Mouse (Mus musculus): ENCODE data around the gene Smad1. TPM values are rescaled to one million over a fixed set of nuclear protein-coding genes. Genes with fewer than 3 reads are reported as not detected.
"Not testable (repeated sequence)": the region's sequence is repeated elsewhere in the genome, so short reads cannot be mapped to it uniquely, and the experiment has no call there.

Smad1 gene
- 19.0 and 20.2 TPM in 2 replicates for polyA plus RNA-seq (2015; fragmentation: Nextera tagmentation; extraction: Ambion mirVana)

GRCm38 (mm10) chr8:79398994-79399650, at the start of gene Smad1:
Gene Smad1, minus strand, starts transcription at chr8:79399518.
- WGBS: under 1% methylated on average over 78 of the region's 80 CpGs
- peak; percentile 71; the same call in 1 of the 2 replicates for ATAC-seq (ENCODE audit: extremely low read depth, insufficient number of reproducible peaks, low FRiP score, low TSS enrichment)
- Histone ChIP-seq H3K9ac (peak within 1 kb of the TSS; percentile 99), H3K27me3 (replicated peaks) (no peaks in the 10 kb centered on the region), H3K36me3 (no peaks in the 10 kb centered on the region), H3K9me3 (no peaks in the 10 kb centered on the region), H3K4me2 (peak within 1 kb of the TSS; percentile 74), H3K4me1 (peaks cover 33% of the 10 kb centered on the region), H3K4me3 (peak within 1 kb of the TSS; percentile 88), H3K27ac (replicated peaks) (peak within 1 kb of the TSS; percentile 96)

- no peak for ATAC-seq (ENCODE audit: extremely low read depth, insufficient number of reproducible peaks, low FRiP score, low TSS enrichment)
- no peaks in the 10 kb centered on the region for H3K9me3 ChIP-seq
- H3K4me1 ChIP-seq: no peaks in the 10 kb centered on the region
- no peaks in the 10 kb centered on the region for H3K36me3 ChIP-seq
- no peak overlapping the region for H3K9ac ChIP-seq
- H3K4me2 ChIP-seq: no peak overlapping the region
- no peaks in the 10 kb centered on the region for H3K27me3 ChIP-seq (replicated peaks)
- whole genome bisulfite sequencing: 75% methylated on average over 10 of the region's 10 CpGs
- no peak overlapping the region for H3K4me3 ChIP-seq
- no peak overlapping the region for H3K27ac ChIP-seq (replicated peaks)
Observed at GRCm38 (mm10) chr8:79447260-79447853, 48.0 kb upstream of the Smad1 start.

GRCm38 (mm10) chr8:79443460-79444098, 44.3 kb upstream of the Smad1 start:
- H3K4me3 ChIP-seq: no peak overlapping the region
- H3K9ac ChIP-seq: no peak overlapping the region
- H3K27me3 ChIP-seq (replicated peaks): no peaks in the 10 kb centered on the region
- H3K36me3 ChIP-seq: no peaks in the 10 kb centered on the region
- H3K9me3 ChIP-seq: peaks cover 4% of the 10 kb centered on the region; the same call in 1 of the 2 replicates
- no peak overlapping the region for H3K4me2 ChIP-seq
- no peak overlapping the region for H3K27ac ChIP-seq (replicated peaks)
- no peaks in the 10 kb centered on the region for H3K4me1 ChIP-seq
- WGBS: 74% methylated on average over 14 of the region's 14 CpGs
- no peak for ATAC-seq (ENCODE audit: extremely low read depth, insufficient number of reproducible peaks, low FRiP score, low TSS enrichment)

GRCm38 (mm10) chr8:79433953-79434500, 34.7 kb upstream of the Smad1 start:
- H3K4me3 ChIP-seq: no peak overlapping the region
- WGBS: 66% methylated on average over 4 of the region's 4 CpGs
- H3K27ac ChIP-seq (replicated peaks): no peak overlapping the region
- H3K4me2 ChIP-seq: no peak overlapping the region
- H3K9me3 ChIP-seq: no peaks in the 10 kb centered on the region
- H3K9ac ChIP-seq: no peak overlapping the region
- no peaks in the 10 kb centered on the region for H3K4me1 ChIP-seq
- H3K36me3 ChIP-seq: no peaks in the 10 kb centered on the region
- ATAC-seq (ENCODE audit: extremely low read depth, insufficient number of reproducible peaks, low FRiP score, low TSS enrichment): no peak
- H3K27me3 ChIP-seq (replicated peaks): no peaks in the 10 kb centered on the region

- H3K9me3 ChIP-seq: no peaks in the 10 kb centered on the region
- ATAC-seq (ENCODE audit: extremely low read depth, insufficient number of reproducible peaks, low FRiP score, low TSS enrichment): no peak
- H3K4me2 ChIP-seq: no peak overlapping the region
- H3K4me3 ChIP-seq: no peak overlapping the region
- WGBS: 56% methylated on average over 5 of the region's 5 CpGs
- H3K9ac ChIP-seq: no peak overlapping the region
- no peak overlapping the region for H3K27ac ChIP-seq (replicated peaks)
- 0 out of 2 replicates have a peak, but pooled peaks cover 5% of the 10 kb centered on the region for H3K4me1 ChIP-seq
- no peaks in the 10 kb centered on the region for H3K36me3 ChIP-seq
- H3K27me3 ChIP-seq (replicated peaks): no peaks in the 10 kb centered on the region
Observed at GRCm38 (mm10) chr8:79414907-79415306, 15.6 kb upstream of the Smad1 start.

GRCm38 (mm10) chr8:79410501-79410900, 11.2 kb upstream of the Smad1 start:
- Histone ChIP-seq H3K36me3 (no peaks in the 10 kb centered on the region), H3K27me3 (replicated peaks) (no peaks in the 10 kb centered on the region), H3K9me3 (0 out of 2 replicates have a peak, but pooled peaks cover 7% of the 10 kb centered on the region), H3K27ac (replicated peaks) (no peak overlapping the region), H3K9ac (no peak overlapping the region), H3K4me2 (no peak overlapping the region), H3K4me3 (no peak overlapping the region), H3K4me1 (0 out of 2 replicates have a peak, but pooled peaks cover 5% of the 10 kb centered on the region)
- ATAC-seq (ENCODE audit: extremely low read depth, insufficient number of reproducible peaks, low FRiP score, low TSS enrichment): no peak
- WGBS: 61% methylated on average over 1 of the region's 1 CpGs

GRCm38 (mm10) chr8:79407356-79407755, 8.0 kb upstream of the Smad1 start:
- H3K9ac ChIP-seq; H3K36me3 ChIP-seq; H3K9me3 ChIP-seq; H3K4me2 ChIP-seq; H3K27me3 ChIP-seq (replicated peaks); H3K27ac ChIP-seq (replicated peaks); ATAC-seq (ENCODE audit: extremely low read depth, insufficient number of reproducible peaks, low FRiP score, low TSS enrichment); H3K4me1 ChIP-seq; H3K4me3 ChIP-seq: not testable (repeated sequence)
- WGBS: 50% methylated on average over 1 of the region's 1 CpGs

- H3K9ac ChIP-seq: no peak overlapping the region
Observed at GRCm38 (mm10) chr8:79404895-79405557, 5.7 kb upstream of the Smad1 start.

GRCm38 (mm10) chr8:79400671-79401070, 1.4 kb upstream of the Smad1 start:
- 57% methylated on average over 2 of the region's 2 CpGs for WGBS
- no peaks in the 10 kb centered on the region for H3K36me3 ChIP-seq
- H3K27ac ChIP-seq (replicated peaks): no peak overlapping the region
- peaks cover 22% of the 10 kb centered on the region for H3K4me1 ChIP-seq
- ATAC-seq (ENCODE audit: extremely low read depth, insufficient number of reproducible peaks, low FRiP score, low TSS enrichment): no peak
- H3K9ac ChIP-seq: no peak overlapping the region
- H3K4me2 ChIP-seq: no peak overlapping the region
- H3K4me3 ChIP-seq: no peak overlapping the region
- no peaks in the 10 kb centered on the region for H3K9me3 ChIP-seq
- no peaks in the 10 kb centered on the region for H3K27me3 ChIP-seq (replicated peaks)

More at GRCm38 (mm10) chr8:79404895-79405557, 5.7 kb upstream of the Smad1 start:
- 52% methylated on average over 6 of the region's 6 CpGs for WGBS
- 0 out of 2 replicates have a peak, but pooled peaks cover 7% of the 10 kb centered on the region for H3K9me3 ChIP-seq
- ATAC-seq (ENCODE audit: extremely low read depth, insufficient number of reproducible peaks, low FRiP score, low TSS enrichment): no peak; the same call in 1 of the 2 replicates
- no peaks in the 10 kb centered on the region for H3K4me1 ChIP-seq
- H3K27me3 ChIP-seq (replicated peaks): no peaks in the 10 kb centered on the region
- H3K4me2 ChIP-seq: no peak overlapping the region
- no peak overlapping the region for H3K4me3 ChIP-seq
- H3K36me3 ChIP-seq: no peaks in the 10 kb centered on the region
- H3K27ac ChIP-seq (replicated peaks): no peak overlapping the region

GRCm38 (mm10) chr8:79398251-79398981, 902 bp downstream of the Smad1 start:
- H3K27ac ChIP-seq (replicated peaks): peak overlapping the region; percentile 96
- under 1% methylated on average over 63 of the region's 68 CpGs for WGBS
- ATAC-seq (ENCODE audit: extremely low read depth, insufficient number of reproducible peaks, low FRiP score, low TSS enrichment): peak; percentile 39; the same call in 1 of the 2 replicates

More at GRCm38 (mm10) chr8:79398251-79398981, 902 bp downstream of the Smad1 start:
- H3K36me3 ChIP-seq: no peaks in the 10 kb centered on the region
- H3K4me3 ChIP-seq: peak overlapping the region; percentile 88
- H3K9ac ChIP-seq: peak overlapping the region; percentile 99
- peak overlapping the region; percentile 74 for H3K4me2 ChIP-seq
- H3K4me1 ChIP-seq: peaks cover 40% of the 10 kb centered on the region
- no peaks in the 10 kb centered on the region for H3K9me3 ChIP-seq
- H3K27me3 ChIP-seq (replicated peaks): no peaks in the 10 kb centered on the region

Measured in heart, embryonic 13.5 days (tissue).